Mouse (Mus musculus): ENCODE data around the gene Gp1bb.

Gp1bb gene

GRCm38 (mm10) chr16:18628206-18628947, 6.2 kb upstream of the Gp1bb start:
- DNase-seq, result peak; percentile 31 to 38

GRCm38 (mm10) chr16:18627163-18627562, 5.0 kb upstream of the Gp1bb start:
- DNase-seq, result peak; percentile 24 to 41

GRCm38 (mm10) chr16:18626376-18626878, 4.2 kb upstream of the Gp1bb start, which contains the start of gene Gm49601:
Gene Gm49601, minus strand, starts transcription at chr16:18626427.
- peak; percentile 87 to 96 for DNase-seq

- DNase-seq, result peak; percentile 48 to 61
Measured at GRCm38 (mm10) chr16:18625791-18626311, 3.6 kb upstream of the Gp1bb start.

GRCm38 (mm10) chr16:18625097-18625496, 2.9 kb upstream of the Gp1bb start:
- peak in 1 of 2 experiments; percentile 38 for DNase-seq

- DNase-seq, result no peak
Measured at GRCm38 (mm10) chr16:18624641-18625040, 2.4 kb upstream of the Gp1bb start.

GRCm38 (mm10) chr16:18623751-18624540, 1.7 kb upstream of the Gp1bb start:
- DNase-seq, result peak; percentile 52

- DNase-seq, result peak; percentile 18 to 44
Measured at GRCm38 (mm10) chr16:18622916-18623750, 930 bp upstream of the Gp1bb start.

- peak in 1 of 2 experiments; percentile 43 for DNase-seq
Measured at GRCm38 (mm10) chr16:18621362-18622001, 721 bp downstream of the Gp1bb start.

GRCm38 (mm10) chr16:18620601-18621361, 1.4 kb downstream of the Gp1bb start:
- DNase-seq, result peak; percentile 55 to 67

GRCm38 (mm10) chr16:18620201-18620600, 2.0 kb downstream of the Gp1bb start:
- DNase-seq, result no peak

GRCm38 (mm10) chr16:18619110-18619509, 3.1 kb downstream of the Gp1bb start:
- DNase-seq, result peak in 1 of 2 experiments; percentile 3

GRCm38 (mm10) chr16:18618297-18618696, 3.9 kb downstream of the Gp1bb start:
- no peak for DNase-seq

- peak; percentile 89 to 94 for DNase-seq
Measured at GRCm38 (mm10) chr16:18617370-18618065, 4.7 kb downstream of the Gp1bb start.

- DNase-seq, result no peak
Measured at GRCm38 (mm10) chr16:18613301-18613700, 8.9 kb downstream of the Gp1bb start.

- no peak for DNase-seq
Measured at GRCm38 (mm10) chr16:18611752-18612151, 10.5 kb downstream of the Gp1bb start.

GRCm38 (mm10) chr16:18609099-18609498, 13.1 kb downstream of the Gp1bb start:
- no peak for DNase-seq

- DNase-seq, result no peak
Measured at GRCm38 (mm10) chr16:18608226-18608625, 14.0 kb downstream of the Gp1bb start.

GRCm38 (mm10) chr16:18605705-18606104, 16.5 kb downstream of the Gp1bb start:
- no peak for DNase-seq

- DNase-seq, result no peak
Measured at GRCm38 (mm10) chr16:18604267-18604701, 17.9 kb downstream of the Gp1bb start.

All from cerebellum, adult 18-20 months (tissue).